In the genomic region with DNA sequence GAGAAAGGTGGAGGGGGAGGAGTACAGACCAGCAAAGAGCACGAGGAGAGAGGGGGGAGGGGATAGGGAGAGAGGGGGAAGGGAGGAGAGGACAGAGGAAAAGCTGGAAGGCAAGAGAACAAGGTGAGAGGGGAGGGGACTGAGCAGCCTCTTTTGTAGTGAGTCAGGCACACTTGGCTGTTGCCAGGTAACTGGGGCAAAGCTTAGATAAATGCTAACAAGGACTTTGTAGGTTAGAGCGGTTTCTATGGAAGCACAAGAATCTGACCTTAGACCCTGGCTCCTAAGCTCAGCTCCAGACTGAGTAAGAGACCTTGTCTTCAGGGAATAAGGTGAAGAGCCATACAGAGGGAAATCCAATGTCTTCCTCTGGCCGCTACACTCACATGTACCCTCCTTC, we compare ENCODE assay signal across 10 mouse cellular contexts. TPM values are rescaled to one million over a fixed set of nuclear protein-coding genes. Genes with fewer than 3 reads are reported as not detected.
A peak's percentile ranks its signal among the peaks of the same experiment; 100 is the strongest.
DNase-seq lines count a peak whose midpoint lies in the region; ATAC-seq and TF ChIP-seq lines count a peak whose summit lies in the region.
"Had no signal": no experiment of that assay in that cellular context is flagged by ENCODE, and none has a peak within 500 bp of the region (broad histone marks: within the 10 kb centered on the region; RNA-seq: fewer than 3 reads in every experiment).

No protein-coding gene starts in this region.

- no peak overlapping the region for H3K4me3 ChIP-seq in hindbrain, embryonic 16.5 days (ENCODE audit: low read length)
- H3K4me3 ChIP-seq in liver, postnatal 0 days (ENCODE audit: low read depth, low read length): no peak overlapping the region
- no peak overlapping the region for H3K4me3 ChIP-seq in stomach, embryonic 16.5 days (replicated peaks; ENCODE audit: low read length)
- H3K4me3 ChIP-seq: heart, adult 2 months; limb, embryonic 13.5 days had no signal

- 28% methylated on average over 3 of the region's 3 CpGs for WGBS in hindbrain, embryonic 16.5 days
- WGBS in liver, postnatal 0 days (ENCODE audit: insufficient replicate concordance): 53% methylated on average over 3 of the region's 3 CpGs
- WGBS in stomach, embryonic 16.5 days: 31% methylated on average over 3 of the region's 3 CpGs

- DNase-seq in kidney, adult 11 months: peak; percentile 49
- no peak for DNase-seq in kidney, adult 18-20 months
- DNase-seq in liver, postnatal 0 days: peak; percentile 12
- DNase-seq in cerebellum, postnatal 4 days (ENCODE audit: low spot score in 2 of 2): no peak
- DNase-seq in spleen, postnatal 10 days (ENCODE audit: low spot score in 2 of 2): no peak
- no peak for DNase-seq in heart, adult 8-10 months (ENCODE audit: low spot score)
- DNase-seq: heart, adult 2 months had no signal

- no peak for TF ChIP-seq EP300 in liver, postnatal 0 days (IDR thresholded peaks at IDR 0.05; ENCODE audit: low read depth)

- no peaks in the 10 kb centered on the region for H3K4me1 ChIP-seq in hindbrain, embryonic 16.5 days (ENCODE audit: control insufficient read depth, insufficient read depth, low read depth, low read length)
- no peaks in the 10 kb centered on the region for H3K4me1 ChIP-seq in liver, postnatal 0 days (ENCODE audit: insufficient read depth)
- no peaks in the 10 kb centered on the region for H3K4me1 ChIP-seq in stomach, embryonic 16.5 days (ENCODE audit: control insufficient read depth, insufficient read depth, low read length)
- H3K4me1 ChIP-seq: limb, embryonic 13.5 days had no signal

- H3K27ac ChIP-seq in hindbrain, embryonic 16.5 days (ENCODE audit: low read depth, low read length): no peak overlapping the region
- H3K27ac ChIP-seq in liver, postnatal 0 days (ENCODE audit: low read depth): no peak overlapping the region
- no peak overlapping the region for H3K27ac ChIP-seq in stomach, embryonic 16.5 days (ENCODE audit: low read length)
- H3K27ac ChIP-seq: heart, adult 2 months; limb, embryonic 13.5 days had no signal

- TF ChIP-seq CTCF in liver, postnatal 0 days (IDR thresholded peaks at IDR 0.05; ENCODE audit: low read depth): no peak

- ATAC-seq in hindbrain, embryonic 16.5 days: peak; percentile 70
- ATAC-seq in liver, postnatal 0 days: peak; percentile 79
- ATAC-seq in stomach, embryonic 16.5 days (ENCODE audit: insufficient read depth, low FRiP score): peak; percentile 80

- no peak overlapping the region for H3K4me2 ChIP-seq in hindbrain, embryonic 16.5 days (ENCODE audit: low read length)
- H3K4me2 ChIP-seq in liver, postnatal 0 days (ENCODE audit: low read depth, low read length): no peak overlapping the region
- no peak overlapping the region for H3K4me2 ChIP-seq in stomach, embryonic 16.5 days (ENCODE audit: low read depth, low read length)
- H3K4me2 ChIP-seq: limb, embryonic 13.5 days had no signal

- H3K27me3 ChIP-seq in hindbrain, embryonic 16.5 days (replicated peaks; ENCODE audit: control insufficient read depth, insufficient read depth, low read length): no peaks in the 10 kb centered on the region
- no peaks in the 10 kb centered on the region for H3K27me3 ChIP-seq in liver, postnatal 0 days (ENCODE audit: insufficient read depth, low read length)
- H3K27me3 ChIP-seq in stomach, embryonic 16.5 days (ENCODE audit: control insufficient read depth, insufficient read depth, low read length): no peaks in the 10 kb centered on the region
- H3K27me3 ChIP-seq: limb, embryonic 13.5 days had no signal

- no peaks in the 10 kb centered on the region for H3K9me3 ChIP-seq in hindbrain, embryonic 16.5 days (ENCODE audit: control insufficient read depth, low read length)
- H3K9me3 ChIP-seq in liver, postnatal 0 days (ENCODE audit: low read length): no peaks in the 10 kb centered on the region
- no peaks in the 10 kb centered on the region for H3K9me3 ChIP-seq in stomach, embryonic 16.5 days (replicated peaks; ENCODE audit: control insufficient read depth, low read length)
- H3K9me3 ChIP-seq: limb, embryonic 13.5 days had no signal

- H3K9ac ChIP-seq in hindbrain, embryonic 16.5 days (ENCODE audit: low read depth, low read length): no peak overlapping the region
- no peak overlapping the region for H3K9ac ChIP-seq in liver, postnatal 0 days (replicated peaks)
- no peak overlapping the region for H3K9ac ChIP-seq in stomach, embryonic 16.5 days (ENCODE audit: low read length)
- H3K9ac ChIP-seq: limb, embryonic 13.5 days had no signal

- H3K36me3 ChIP-seq in hindbrain, embryonic 16.5 days (ENCODE audit: control insufficient read depth, insufficient read depth, low read length): no peaks in the 10 kb centered on the region
- H3K36me3 ChIP-seq in liver, postnatal 0 days (replicated peaks; ENCODE audit: insufficient read depth, low read length): no peaks in the 10 kb centered on the region
- H3K36me3 ChIP-seq in stomach, embryonic 16.5 days (ENCODE audit: control insufficient read depth, insufficient read depth, low read length): no peaks in the 10 kb centered on the region
- H3K36me3 ChIP-seq: limb, embryonic 13.5 days had no signal

RNA-seq across cellular contexts. Expression of gene Yy2, which starts 21.7 kb away (rescaled TPM):
- 1.1 and 1.5 TPM in 2 replicates for polyA plus RNA-seq in hindbrain, embryonic 16.5 days (2015; fragmentation: Nextera tagmentation; extraction: Ambion mirVana)
- 0.62 and 0.75 TPM in 2 replicates for polyA plus RNA-seq in liver, postnatal 0 days (2015; fragmentation: Nextera tagmentation; extraction: Ambion mirVana)
- 2.1 and 3.5 TPM in 2 replicates for polyA plus RNA-seq in stomach, embryonic 16.5 days (2015; fragmentation: Nextera tagmentation; extraction: Ambion mirVana)
- 1 to 10 TPM in 1 of 4 experiments, under 1 TPM in 2, not detected in 1; 0.44 to 1.5 (median 0.50) TPM for total RNA-seq in heart, adult 8-10 months (2022)
- polyA plus RNA-seq: heart, adult 2 months had no signal

RNA-seq across cellular contexts. Expression of gene Mbtps2, which starts 51.4 kb away (rescaled TPM):
- polyA plus RNA-seq in hindbrain, embryonic 16.5 days (2015; fragmentation: Nextera tagmentation; extraction: Ambion mirVana): 25.9 and 30.1 TPM in 2 replicates
- polyA plus RNA-seq in liver, postnatal 0 days (2015; fragmentation: Nextera tagmentation; extraction: Ambion mirVana): 3.7 and 4.5 TPM in 2 replicates
- polyA plus RNA-seq in stomach, embryonic 16.5 days (2015; fragmentation: Nextera tagmentation; extraction: Ambion mirVana): 19.5 and 20.1 TPM in 2 replicates
- 10 to 100 TPM; 11.9 to 16.0 (median 14.7) TPM for total RNA-seq in heart, adult 8-10 months (2022)

RNA-seq across cellular contexts. Expression of gene Sms, which starts 55.0 kb away (rescaled TPM):
- 115 and 116 TPM in 2 replicates for polyA plus RNA-seq in hindbrain, embryonic 16.5 days (2015; fragmentation: Nextera tagmentation; extraction: Ambion mirVana)
- 17.9 and 18.3 TPM in 2 replicates for polyA plus RNA-seq in liver, postnatal 0 days (2015; fragmentation: Nextera tagmentation; extraction: Ambion mirVana)
- polyA plus RNA-seq in stomach, embryonic 16.5 days (2015; fragmentation: Nextera tagmentation; extraction: Ambion mirVana): 34.0 and 34.9 TPM in 2 replicates
- 10 to 100 TPM; 37.0 to 81.6 (median 52.2) TPM for total RNA-seq in heart, adult 8-10 months (2022)

Comparison
In these comparisons a context has a peak if more than half of its experiments do, and no peak if none do; other contexts are left out.
1. DNase-seq: peak in kidney, adult 11 months (single experiment) and liver, postnatal 0 days (single experiment); none in kidney, adult 18-20 months (single experiment), cerebellum, postnatal 4 days (0 of 2), spleen, postnatal 10 days (0 of 2) and heart, adult 8-10 months (single experiment).
2. Peak in every context shown above with its lines, with median percentiles within 50 percentile points of each other: ATAC-seq.